Mouse (Mus musculus) left cerebral cortex, postnatal 36 days (tissue): ENCODE measurements around the gene Qprt. TPM values are rescaled to one million over a fixed set of nuclear protein-coding genes. Genes with fewer than 3 reads are reported as not detected.

Source experiments
- DNase-seq, 2 experiments: peaks; one replicate each; pipeline ENCODE4 v3.0.0; 2021 to 2022; ENCODE audit warnings: low spot score in 2 of 2, mixed read lengths in 1 of 2
- intact Hi-C: fragments of 180-260 bp; cut with DNase I; formaldehyde crosslinking; loops from one replicate; pipeline ENCODE4 v1.15.1; 2025
- total RNA-seq, 2 experiments: library from RNA; stranded (reverse); gene quantifications; 2 replicates each; pipeline ENCODE4 v1.2.3; 2021

Qprt gene
- total RNA-seq, 2 experiments from 2014 or later = 0.63 TPM; not detected in 1

DNA sequence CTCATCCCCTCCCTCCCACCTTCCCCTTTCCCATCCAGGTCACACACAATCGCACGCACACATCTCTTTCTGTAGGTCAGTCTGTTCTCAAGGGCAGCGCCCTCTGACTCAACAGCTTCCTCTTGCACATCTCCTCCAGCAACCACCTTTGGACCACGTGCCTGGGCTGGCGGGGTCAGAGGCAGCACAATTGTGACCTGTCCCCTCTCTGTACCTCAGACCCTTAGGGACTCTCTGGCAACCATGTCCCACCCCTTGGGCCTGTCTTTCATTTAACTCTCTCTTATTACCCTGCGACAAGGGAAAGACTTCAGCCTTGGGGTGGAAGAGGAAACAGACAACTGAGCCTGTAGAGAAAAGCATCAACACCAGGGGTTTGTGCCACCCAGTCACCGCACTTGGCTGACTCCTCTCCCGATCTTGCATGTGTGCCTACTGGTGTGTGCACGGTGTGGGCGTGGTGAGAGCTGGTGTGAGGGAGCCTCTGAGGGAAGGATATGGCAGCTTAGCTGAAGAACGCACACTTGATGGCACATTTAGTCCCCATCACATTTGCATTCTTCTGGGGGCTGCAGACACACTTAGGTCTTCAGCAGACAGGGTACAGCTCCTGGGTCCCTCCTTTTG is 12.9 kb upstream of the Qprt start:
- intact Hi-C loops = no loop called here
- DNase-seq = no peak

DNA sequence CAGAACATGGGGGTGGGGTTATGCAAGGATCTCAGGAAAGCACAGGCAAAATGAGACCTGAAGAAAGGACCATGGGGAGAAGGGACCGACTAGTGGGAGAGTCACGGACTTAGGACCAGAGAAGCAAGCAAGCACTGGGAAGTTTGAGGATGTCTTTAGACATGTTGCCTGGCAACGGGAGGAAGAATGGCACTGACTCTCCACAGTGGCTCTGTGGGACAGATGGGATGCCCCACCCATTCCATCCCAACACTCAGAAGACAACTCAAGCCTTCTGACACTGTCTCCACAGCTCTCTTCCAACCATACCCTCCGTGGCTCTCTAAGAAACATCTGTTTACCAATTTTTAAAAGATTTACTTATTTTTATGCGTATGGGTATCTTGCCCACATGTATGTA is 11.1 kb upstream of the Qprt start:
- no peak for DNase-seq
- intact Hi-C loops = no loop called here

DNA sequence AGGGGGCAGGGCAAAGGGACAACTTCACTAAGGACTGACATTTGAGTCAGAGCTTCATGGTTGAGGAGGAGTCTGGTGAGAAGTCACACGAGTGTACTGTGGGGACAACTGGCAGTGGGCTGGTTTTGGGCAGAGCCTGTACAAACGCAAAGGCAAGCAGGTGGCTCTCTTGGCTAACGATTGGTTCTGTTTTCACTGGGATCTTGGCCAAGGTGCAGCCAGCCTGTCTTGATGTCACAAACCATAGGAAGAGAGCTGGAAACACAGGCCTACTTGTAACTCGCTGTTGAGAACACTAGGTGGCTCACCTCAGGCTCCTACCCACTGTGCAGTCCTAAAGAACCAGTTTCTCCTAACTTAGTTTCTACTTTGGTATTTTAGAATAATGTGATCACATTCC is 7.6 kb upstream of the Qprt start:
- intact Hi-C loops = no loop called here
- peak; percentile 42 to 46 for DNase-seq

DNA sequence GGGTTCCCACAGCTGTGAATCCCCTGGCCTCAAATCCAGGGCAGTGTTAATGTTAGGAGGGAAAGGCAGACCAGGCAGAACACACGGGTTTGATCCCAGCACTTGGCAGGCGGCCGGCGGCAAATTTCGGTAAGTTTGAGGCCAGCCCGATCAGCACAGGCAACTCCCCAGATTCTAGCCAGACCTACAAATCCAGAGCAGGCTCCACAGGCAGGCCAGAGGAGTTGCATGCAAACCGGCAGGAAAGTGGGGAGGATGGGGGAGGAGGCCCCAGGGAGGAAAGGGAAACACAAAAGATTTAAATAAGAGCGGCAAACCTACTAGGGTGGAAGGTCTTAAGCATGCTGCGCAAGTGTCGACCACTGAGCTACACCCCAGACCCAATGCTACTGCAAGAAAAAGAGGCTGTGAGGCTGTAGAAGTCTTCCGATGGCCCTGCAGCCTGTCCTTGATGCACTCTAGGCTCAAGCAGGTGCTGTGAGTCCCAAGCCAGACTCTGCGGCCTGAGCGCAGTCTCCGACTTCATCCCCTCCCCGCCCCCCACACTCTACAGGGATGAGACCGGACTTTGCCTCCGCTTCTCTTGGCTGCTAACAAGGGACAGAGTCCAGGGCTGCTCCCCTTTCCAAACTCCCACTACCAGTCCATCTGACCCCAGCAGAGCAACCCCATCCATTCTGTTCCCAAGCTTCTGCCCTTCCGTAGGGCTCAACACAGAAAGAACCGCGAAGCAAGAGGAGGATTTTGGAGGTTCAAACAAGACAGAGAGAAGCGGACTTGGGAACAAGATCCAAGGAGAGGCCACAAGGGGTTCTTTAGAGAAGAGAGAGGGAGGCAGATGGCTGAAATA is 740 bp downstream of the Qprt start:
- DNase-seq = no peak
- intact Hi-C loops = no loop called here

DNA sequence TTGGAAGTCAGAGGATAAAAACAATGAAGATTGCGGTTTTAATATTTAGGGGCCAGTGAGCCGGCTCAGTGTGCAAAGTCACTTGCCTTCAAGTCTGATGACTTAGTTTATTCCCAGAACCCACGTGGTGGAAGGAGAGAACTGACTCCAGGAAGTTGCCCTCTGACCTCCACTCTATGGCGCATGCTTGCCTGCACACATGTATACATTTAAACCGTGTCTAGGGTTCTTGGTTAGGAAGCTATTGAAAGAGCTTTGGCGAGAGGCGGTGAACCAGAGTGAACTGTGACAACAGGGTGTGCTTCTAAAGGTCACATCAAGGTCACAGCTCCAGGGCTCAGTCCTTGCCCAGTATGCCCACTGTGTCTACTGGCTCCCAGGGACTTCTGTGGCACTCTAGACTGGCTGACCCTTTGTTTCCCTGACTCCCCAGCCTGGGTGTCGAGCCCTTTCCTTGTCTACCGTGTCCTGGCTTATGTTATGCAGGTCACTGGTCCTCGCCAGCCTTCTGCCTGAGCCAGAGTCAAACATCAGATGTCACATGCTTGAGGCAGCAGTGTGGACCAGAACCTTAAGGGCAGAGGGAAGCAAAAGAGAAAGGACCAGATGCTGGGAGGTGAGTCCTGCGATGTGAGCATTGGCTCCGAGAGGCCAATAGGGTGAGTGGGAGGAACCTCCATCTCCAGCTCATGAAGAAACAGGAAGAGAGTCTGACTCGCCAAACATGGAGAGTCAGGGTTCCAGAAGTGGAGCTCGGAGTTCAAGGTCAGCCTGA is 3.2 kb downstream of the Qprt start:
- intact Hi-C loops = loop anchor here (5.0 kb wide), 1 partner anchor 68 kb away; no protein-coding TSS in a partner anchor
- DNase-seq = no peak

DNA sequence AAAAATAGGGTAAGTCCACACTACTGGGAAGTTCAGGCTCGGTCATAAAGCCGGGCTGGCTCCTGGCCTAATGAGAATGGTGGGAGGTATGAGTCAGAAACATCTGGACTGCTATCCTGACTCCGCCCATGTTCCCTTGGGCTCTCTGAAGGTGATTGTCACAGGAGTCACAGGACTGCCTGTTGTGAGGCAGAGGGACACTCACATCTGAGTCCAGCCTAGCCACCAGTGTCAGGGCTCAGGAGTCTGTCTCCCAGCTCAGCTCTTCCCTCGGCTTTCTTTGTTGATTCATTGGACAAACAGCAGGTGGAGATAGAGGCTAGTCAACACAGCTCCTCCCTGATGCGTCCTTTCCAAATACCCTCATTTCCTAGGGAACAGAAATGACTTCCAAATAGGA is 4.1 kb downstream of the Qprt start:
- no peak for DNase-seq
- intact Hi-C loops = loop anchor here (5.0 kb wide), 1 partner anchor 69 kb away; no protein-coding TSS in a partner anchor

DNA sequence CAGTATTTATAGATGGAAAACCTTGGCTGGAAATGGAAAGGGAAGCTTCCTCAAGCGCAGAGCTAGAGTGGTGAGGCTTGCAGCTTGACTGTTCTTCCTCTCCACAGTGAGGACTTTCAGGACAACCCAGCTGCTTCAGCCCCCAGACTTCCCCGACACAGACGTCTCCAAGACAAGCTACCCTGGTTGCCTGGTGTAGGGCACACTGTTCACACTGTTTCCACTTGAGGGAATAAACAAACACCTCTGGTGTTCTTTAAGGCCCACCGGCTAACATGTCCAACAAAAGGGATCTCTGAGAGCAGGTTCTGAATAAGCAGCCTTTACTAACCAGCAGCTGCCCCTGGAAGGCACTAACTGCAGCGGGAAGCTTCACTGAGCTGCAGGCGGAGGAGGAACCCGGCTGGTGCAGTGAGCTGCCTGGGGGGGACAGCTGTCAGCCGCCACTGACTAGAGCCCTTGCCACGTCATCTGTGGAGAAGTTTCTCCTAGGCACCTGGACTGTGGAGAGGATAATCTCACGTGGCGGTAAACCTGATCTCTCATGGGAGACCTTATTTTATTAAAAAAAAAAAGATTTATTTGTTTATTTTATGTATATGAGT is 5.6 kb downstream of the Qprt start:
- intact Hi-C loops = loop anchor here (5.0 kb wide), 1 partner anchor 71 kb away; no protein-coding TSS in a partner anchor
- DNase-seq = peak in 1 of 2 experiments; percentile 25

DNA sequence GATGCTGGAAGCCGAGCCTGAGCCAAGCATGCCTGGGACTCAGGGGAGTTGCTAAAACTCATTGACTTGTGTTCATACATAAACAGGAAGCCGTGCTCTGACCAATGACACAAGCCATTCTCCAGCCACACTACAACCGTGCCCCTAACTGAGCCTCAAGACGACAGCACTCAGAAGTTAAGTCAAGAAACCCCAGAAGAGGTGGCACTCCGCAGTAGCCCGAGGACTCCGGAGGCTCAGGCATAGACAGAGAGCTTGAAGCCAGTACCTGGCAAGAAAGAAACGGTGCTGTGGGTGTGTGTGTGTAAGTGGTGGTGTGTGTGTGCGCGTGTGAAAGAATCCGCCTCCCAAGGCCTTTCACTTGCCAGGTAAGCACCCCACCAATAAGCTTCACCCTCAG is 7.1 kb downstream of the Qprt start:
- no peak for DNase-seq
- intact Hi-C loops = loop anchor here (5.0 kb wide), 1 partner anchor 72 kb away; no protein-coding TSS in a partner anchor

DNA sequence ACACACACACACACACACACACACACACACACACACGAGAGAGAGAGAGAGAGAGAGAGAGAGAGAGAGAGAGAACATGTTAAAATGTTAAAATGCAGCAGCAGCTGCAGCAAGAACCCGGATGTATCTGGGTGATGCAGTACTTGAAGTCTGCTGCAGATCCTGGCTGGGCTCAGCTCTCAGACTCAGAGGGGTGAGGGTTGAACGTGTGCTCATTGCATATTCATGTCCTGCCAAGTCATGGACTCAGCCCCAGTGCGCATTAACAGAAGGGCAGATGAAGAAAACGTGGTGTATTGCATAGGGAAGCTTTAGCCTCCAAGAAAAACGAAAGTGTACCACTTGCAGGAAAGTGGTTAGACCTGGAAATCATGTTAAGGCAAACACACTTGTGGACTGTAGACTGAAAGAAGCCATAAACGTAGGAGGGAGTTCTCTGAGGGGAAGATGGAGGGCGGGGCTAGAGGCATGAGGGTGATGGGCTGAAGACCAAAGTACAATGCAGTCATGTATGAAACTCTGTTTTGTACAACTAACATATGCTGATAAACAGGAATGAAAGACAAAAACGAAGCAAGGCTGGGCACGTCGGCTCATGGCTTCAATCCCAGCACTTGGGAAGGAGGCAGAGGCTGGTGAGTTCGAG is 8.3 kb downstream of the Qprt start:
- intact Hi-C loops = no loop called here
- DNase-seq = no peak

DNA sequence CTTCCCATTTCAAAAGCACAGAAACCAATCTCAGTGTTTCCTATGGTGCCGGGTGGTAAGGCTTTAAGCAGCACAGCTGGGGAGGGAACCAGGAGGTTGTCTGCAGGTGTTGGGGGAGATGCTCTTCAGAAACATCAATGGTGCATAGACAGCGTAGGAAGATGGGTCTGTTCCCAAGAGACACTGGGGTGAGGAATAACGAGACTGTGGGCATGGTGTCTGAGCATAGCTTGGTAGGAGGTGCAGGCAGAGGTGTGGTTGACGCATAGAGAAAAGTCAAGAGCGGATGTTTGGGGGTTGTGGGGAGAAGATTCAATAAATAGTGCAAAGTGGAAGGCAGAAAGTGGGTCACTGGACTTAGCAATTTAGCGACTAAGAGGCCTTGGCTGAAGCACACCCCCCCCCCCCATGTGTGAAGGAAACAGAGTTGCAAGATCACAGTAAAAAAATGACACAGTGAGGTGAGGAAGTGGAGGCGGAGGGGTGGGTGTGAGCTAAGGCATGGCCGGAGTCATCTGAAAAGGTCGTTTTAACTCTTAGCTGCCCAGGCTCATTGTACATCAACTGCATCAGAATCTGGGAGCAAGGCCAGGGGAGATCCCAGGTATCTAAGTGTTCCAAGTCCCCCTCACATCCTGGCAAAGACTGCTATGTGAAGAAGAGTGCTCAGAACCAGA is 9.0 kb downstream of the Qprt start:
- intact Hi-C loops = no loop called here
- DNase-seq = peak in 1 of 2 experiments; percentile 21

DNA sequence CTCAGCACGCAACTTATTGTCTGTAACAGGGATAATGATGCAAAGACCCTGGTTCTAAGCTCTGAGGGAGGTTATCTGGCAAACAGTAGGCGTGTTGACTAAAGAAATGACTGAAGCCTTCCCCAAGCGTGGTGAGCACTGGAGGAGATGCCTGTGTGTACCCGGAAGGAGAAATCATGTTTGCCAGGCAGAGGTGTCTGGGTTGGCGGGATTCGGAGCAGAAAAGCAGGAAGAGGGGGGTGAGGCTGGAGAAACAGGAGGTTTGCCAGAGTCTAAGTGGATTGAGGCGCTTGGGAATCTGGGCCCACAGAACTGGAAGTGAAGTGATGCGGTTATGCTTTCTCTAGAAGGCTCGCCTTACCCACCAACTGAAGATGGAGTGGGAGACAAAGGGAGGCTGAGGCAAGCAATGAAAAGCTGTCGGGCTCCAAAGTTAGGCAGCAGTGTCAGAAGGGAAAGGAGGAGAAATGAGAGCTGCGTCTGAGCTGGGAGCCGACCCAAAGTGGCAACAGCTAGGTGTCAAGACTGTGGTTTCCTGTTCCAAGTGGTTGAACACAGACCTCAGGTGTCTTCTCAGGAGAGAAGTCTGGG is 9.7 kb downstream of the Qprt start:
- DNase-seq = peak; percentile 49 to 51
- intact Hi-C loops = no loop called here

DNA sequence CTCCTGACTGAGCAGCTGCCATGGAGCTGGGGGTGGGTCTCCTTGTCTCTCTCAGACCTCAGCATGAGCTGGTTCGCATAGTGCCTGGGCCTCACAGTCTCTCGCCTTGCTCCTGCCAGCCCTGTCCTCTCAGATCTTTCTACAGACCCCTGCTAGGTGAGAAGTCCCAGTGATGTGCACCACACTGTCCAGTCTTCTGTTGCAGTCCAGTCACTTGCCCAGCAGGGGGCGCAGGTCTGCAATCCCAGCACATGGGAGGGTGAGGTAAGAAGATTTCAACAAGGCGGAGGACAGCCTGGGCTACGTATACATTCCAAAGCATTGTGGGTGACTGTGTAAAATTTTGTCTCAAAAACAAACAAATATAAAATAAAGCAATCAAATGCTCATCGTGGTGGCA is 10.6 kb downstream of the Qprt start:
- peak; percentile 34 to 41 for DNase-seq
- intact Hi-C loops = loop anchor here (2.0 kb wide), 1 partner anchor 281 kb away; the partner anchor contains the start of gene 4930451I11Rik

DNA sequence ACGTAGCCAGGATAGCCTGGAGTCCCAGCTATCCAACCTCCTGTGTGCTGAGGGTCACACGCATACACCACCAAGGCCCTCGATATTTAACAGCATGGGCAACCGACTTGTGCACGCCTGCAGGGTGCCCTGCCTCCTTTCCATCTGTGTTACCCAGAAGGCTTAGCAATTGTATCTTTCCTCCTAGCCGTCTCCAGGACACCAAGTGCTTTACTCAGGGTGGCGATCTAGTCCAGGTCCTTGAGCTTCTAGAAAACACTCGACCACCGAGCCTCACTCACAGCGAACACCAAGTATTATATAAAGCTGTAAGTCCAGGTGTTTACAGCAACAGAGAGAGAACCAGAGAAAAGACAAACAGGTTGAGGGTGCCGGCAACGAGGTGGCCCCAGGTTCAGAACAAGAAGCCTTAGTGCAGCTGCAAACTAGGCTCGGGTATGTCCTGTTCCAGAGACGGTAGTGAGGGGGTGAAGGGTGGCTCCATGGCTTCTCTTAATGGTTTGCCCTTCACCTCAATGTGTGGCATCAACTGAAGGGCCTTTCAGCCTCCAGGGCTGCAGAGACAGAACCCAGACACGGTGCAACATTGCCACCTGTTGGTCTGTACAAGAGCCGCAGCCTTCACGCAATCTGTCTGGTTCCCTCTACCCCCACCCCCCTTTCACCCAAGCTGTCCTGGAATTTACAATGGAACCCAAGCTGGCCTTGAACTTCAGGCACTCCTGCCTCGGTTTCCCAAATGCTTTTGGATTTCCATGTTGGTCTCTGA is 11.6 kb downstream of the Qprt start:
- intact Hi-C loops = loop anchor here (2.0 kb wide), 1 partner anchor 280 kb away; the partner anchor contains the start of gene 4930451I11Rik
- peak; percentile 60 to 70 for DNase-seq

DNA sequence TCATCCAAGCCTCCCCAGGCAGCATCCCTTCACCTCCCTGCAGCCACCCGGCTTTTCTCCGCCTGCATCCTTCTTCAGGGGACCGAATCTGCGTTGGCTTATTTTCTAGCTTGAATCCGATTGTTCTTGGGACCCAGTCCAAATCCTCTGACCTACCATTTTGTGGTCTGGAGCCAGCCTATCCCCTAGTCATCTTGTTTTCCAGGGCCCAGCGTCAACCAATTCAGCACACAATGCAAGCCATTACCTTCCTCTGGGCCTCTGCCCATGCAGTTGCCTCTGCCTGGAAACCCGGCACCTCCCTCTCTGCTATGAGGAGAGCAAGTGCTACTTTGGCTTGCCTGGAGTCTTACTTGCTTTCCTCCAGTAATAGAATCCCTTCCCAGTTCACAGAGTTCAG is 16.5 kb downstream of the Qprt start:
- DNase-seq = no peak
- intact Hi-C loops = no loop called here

DNA sequence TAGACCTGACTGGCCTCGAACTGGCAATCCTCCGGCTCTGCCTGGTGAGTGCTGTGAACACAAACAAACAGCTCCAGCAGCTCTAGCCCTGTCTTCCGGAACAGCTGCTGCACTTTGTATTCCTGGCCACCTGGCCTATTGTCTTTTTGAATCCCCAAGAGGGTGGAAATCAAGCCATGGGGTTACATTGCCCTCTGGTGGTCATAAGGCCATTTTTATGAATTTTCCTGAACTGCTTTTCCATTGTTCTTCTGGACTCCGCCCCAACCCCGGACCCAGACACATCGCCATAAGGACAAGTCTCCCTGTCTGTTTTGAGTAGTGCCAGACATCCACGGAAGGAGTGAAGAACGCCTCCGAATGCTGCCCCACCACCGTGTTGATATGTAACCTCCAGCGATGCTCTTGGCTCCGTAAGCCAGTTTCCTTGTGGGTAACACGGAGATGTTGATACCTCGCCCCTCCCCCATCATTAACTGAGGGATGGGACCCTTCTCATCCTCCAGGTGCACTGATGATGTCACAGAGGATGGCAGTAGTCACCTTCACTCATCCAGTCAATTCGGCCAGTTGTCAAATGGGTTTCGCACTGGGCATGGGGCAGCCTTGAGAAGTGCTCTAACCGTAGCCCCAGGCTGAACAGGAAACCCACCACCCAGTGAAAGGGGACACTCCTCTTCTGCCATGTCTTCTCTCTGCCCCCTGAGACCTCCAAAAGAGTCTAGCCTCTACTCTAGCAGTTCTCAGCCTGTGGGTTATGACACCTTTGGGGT is 17.3 kb downstream of the Qprt start:
- intact Hi-C loops = loop anchor here (5.0 kb wide), 2 partner anchors 77 to 127 kb away; partner anchors contain the start of genes Cdipt, Cdiptos and Maz
- DNase-seq = peak; percentile 47 to 74

DNA sequence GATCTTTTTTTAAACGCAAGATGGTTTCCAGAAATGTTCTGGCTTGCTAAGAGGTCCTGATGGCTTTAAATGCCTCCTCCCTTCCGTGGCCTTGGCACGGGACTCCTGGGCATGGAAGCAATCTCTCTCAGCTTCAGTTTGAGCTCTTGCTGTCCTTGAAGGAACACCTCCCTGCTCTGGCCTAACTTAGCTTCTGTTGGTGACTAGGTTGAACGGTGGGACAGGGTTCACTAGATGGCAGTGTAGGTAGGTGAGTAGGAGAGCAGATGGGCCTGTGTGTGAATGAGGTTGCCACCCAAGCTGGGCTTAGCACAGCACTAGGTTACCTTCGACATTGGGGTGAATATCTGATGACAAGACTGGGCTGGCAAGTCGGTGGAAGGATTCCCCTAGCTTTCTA is 18.1 kb downstream of the Qprt start:
- intact Hi-C loops = loop anchor here (5.0 kb wide), 2 partner anchors 77 to 127 kb away; partner anchors contain the start of genes Cdipt, Cdiptos and Maz
- DNase-seq = no peak
